Mouse (Mus musculus) embryonic facial prominence, embryonic 11.5 days (tissue): ENCODE results near the gene Slc50a1. TPM values are rescaled to one million over a fixed set of nuclear protein-coding genes. Genes with fewer than 3 reads are reported as not detected.

Source experiments
- ATAC-seq: fragments of 200-750 bp; cut with Nextera tagmentation; replicated peaks from 2 replicates; pipeline ENCODE4 v1.8.0; 2017; ENCODE audit warnings: low read depth; ENCODE audit not compliant: insufficient number of reproducible peaks, low FRiP score, low TSS enrichment
- DNase-seq: peaks from one replicate; pipeline ENCODE4 v3.0.0-alpha.2; 2015; ENCODE audit warnings: low spot score
- H3K27ac ChIP-seq: fragments of 300-500 bp; sonication (generic); replicated peaks from 2 replicates; pipeline ENCODE4 v1.5.1; 2014; ENCODE audit warnings: mild to moderate bottlenecking, low read depth, low read length, control low read depth
- H3K27me3 ChIP-seq: fragments of 300-500 bp; sonication (generic); 2 replicates; pipeline ENCODE4 v1.6.1; 2014; ENCODE audit warnings: mild to moderate bottlenecking, low read length, moderate library complexity, mixed read lengths; ENCODE audit not compliant: control insufficient read depth, insufficient read depth
- H3K36me3 ChIP-seq: fragments of 300-500 bp; sonication (generic); replicated peaks from 2 replicates; pipeline ENCODE4 v1.6.1; 2014; ENCODE audit warnings: low read depth, mild to moderate bottlenecking, low read length, moderate library complexity, mixed read lengths; ENCODE audit not compliant: control insufficient read depth, insufficient read depth
- H3K4me1 ChIP-seq: fragments of 300-500 bp; sonication (generic); 2 replicates; pipeline ENCODE4 v1.6.1; 2014; ENCODE audit warnings: low read length, mixed read lengths; ENCODE audit not compliant: control insufficient read depth, insufficient read depth
- H3K4me2 ChIP-seq: fragments of 300-500 bp; sonication (generic); 2 replicates; pipeline ENCODE4 v1.6.1; 2014; ENCODE audit warnings: low read depth, mild to moderate bottlenecking, control low read depth, low read length, moderate library complexity
- H3K4me3 ChIP-seq: fragments of 300-500 bp; sonication (generic); 2 replicates; pipeline ENCODE4 v1.5.1; 2014; ENCODE audit warnings: low read depth, low read length, control low read depth
- H3K9ac ChIP-seq: fragments of 300-500 bp; sonication (generic); replicated peaks from 2 replicates; pipeline ENCODE4 v1.6.1; 2014; ENCODE audit warnings: mild to moderate bottlenecking, control low read depth, low read length
- H3K9me3 ChIP-seq: fragments of 300-500 bp; sonication (generic); replicated peaks from 2 replicates; pipeline ENCODE4 v1.6.1; 2016; ENCODE audit warnings: mild to moderate bottlenecking, low read length, inconsistent platforms, mixed read lengths; ENCODE audit not compliant: control insufficient read depth
- WGBS: fragments of 180-500 bp; shearing (Covaris S2); extraction: QIAGEN DNeasy Blood & Tissue Kit; methylation state at CpG from one replicate; pipeline ENCODE4 v1.1.7; 2014; 5-methylcytosine and 5-hydroxymethylcytosine counted together
- polyA plus RNA-seq: library from polyadenylated mRNA; unstranded; fragments of >200 nt; fragmentation: Nextera tagmentation; extraction: Ambion mirVana; gene quantifications from 2 replicates; pipeline ENCODE4 v1.2.1, GENCODE M21; 2014

Gene Slc50a1
- polyA plus RNA-seq, 1 experiment from 2014 or later, result 39.8 TPM

- Histone ChIP-seq H3K4me2 (peak overlapping the region; percentile 90), H3K27ac (peak overlapping the region; percentile 3; the same call in 1 of the 2 replicates), H3K9ac (peak overlapping the region; percentile 72), H3K4me1 (peaks cover 6% of the 10 kb centered on the region), H3K9me3 (no peaks in the 10 kb centered on the region), H3K36me3 (no peaks in the 10 kb centered on the region; the same call in 1 of the 2 replicates), H3K27me3 (peaks cover 2% of the 10 kb centered on the region; the same call in 1 of the 2 replicates), H3K4me3 (peak overlapping the region; percentile 52)
- no peak for ATAC-seq
- 15% methylated on average over 11 of the region's 11 CpGs for WGBS
- DNase-seq, result no peak
These were observed 44.0 kb downstream of the Slc50a1 start for GRCm38 (mm10) chr3:89226361-89226760.

- H3K27me3 ChIP-seq, result peaks cover 2% of the 10 kb centered on the region; the same call in 1 of the 2 replicates
- H3K4me3 ChIP-seq, result peak overlapping the region; percentile 52
- H3K9me3 ChIP-seq, result no peaks in the 10 kb centered on the region
- WGBS, result 38% methylated on average over 4 of the region's 4 CpGs
- peak overlapping the region; percentile 39 for H3K4me2 ChIP-seq
- ATAC-seq, result peak; percentile 53
- H3K4me1 ChIP-seq, result peaks cover 6% of the 10 kb centered on the region
- H3K27ac ChIP-seq, result 0 out of 2 replicates have a peak overlapping the region, but pooled peaks have one; percentile 3
- peak; percentile 71 for DNase-seq
- H3K36me3 ChIP-seq, result no peaks in the 10 kb centered on the region; the same call in 1 of the 2 replicates
- H3K9ac ChIP-seq, result peak overlapping the region; percentile 72
These were observed 44.5 kb downstream of the Slc50a1 start for GRCm38 (mm10) chr3:89225918-89226317.

- Histone ChIP-seq H3K4me2 (peak overlapping the region; percentile 39), H3K4me1 (peaks cover 6% of the 10 kb centered on the region), H3K36me3 (no peaks in the 10 kb centered on the region; the same call in 1 of the 2 replicates), H3K27me3 (peaks cover under 1% of the 10 kb centered on the region; the same call in 1 of the 2 replicates), H3K9me3 (no peaks in the 10 kb centered on the region), H3K4me3 (peak overlapping the region; percentile 52), H3K9ac (peak overlapping the region; percentile 54), H3K27ac (peak overlapping the region; percentile 20; the same call in 1 of the 2 replicates)
- no peak for DNase-seq
- ATAC-seq, result no peak
- 45% methylated on average over 12 of the region's 12 CpGs for WGBS
These were observed 45.0 kb downstream of the Slc50a1 start for GRCm38 (mm10) chr3:89225321-89225815.

- ATAC-seq, result no peak
These were observed 45.6 kb downstream of the Slc50a1 start for GRCm38 (mm10) chr3:89224796-89225195.

GRCm38 (mm10) chr3:89221167-89221566, 49.2 kb downstream of the Slc50a1 start:
- H3K4me1 ChIP-seq, result no peaks in the 10 kb centered on the region; the same call in 1 of the 2 replicates
- DNase-seq (no peak), ATAC-seq (no peak)
- no peak overlapping the region for H3K4me3 ChIP-seq
- no peak overlapping the region for H3K4me2 ChIP-seq
- no peaks in the 10 kb centered on the region for H3K9me3 ChIP-seq
- H3K27me3 ChIP-seq, result no peaks in the 10 kb centered on the region
- WGBS, result 65% methylated on average over 5 of the region's 5 CpGs
- H3K9ac ChIP-seq, result no peak overlapping the region
- no peak overlapping the region for H3K27ac ChIP-seq
- no peaks in the 10 kb centered on the region; the same call in 1 of the 2 replicates for H3K36me3 ChIP-seq

More at GRCm38 (mm10) chr3:89224796-89225195, 45.6 kb downstream of the Slc50a1 start:
- Histone ChIP-seq H3K36me3 (no peaks in the 10 kb centered on the region; the same call in 1 of the 2 replicates), H3K27ac (peak overlapping the region; percentile 20; the same call in 1 of the 2 replicates), H3K4me3 (peak overlapping the region; percentile 52; the same call in 1 of the 2 replicates), H3K9me3 (no peaks in the 10 kb centered on the region), H3K4me2 (peak overlapping the region; percentile 39), H3K9ac (peak overlapping the region; percentile 54; the same call in 1 of the 2 replicates), H3K4me1 (peaks cover 6% of the 10 kb centered on the region), H3K27me3 (no peaks in the 10 kb centered on the region)
- no peak for DNase-seq
- 72% methylated on average over 11 of the region's 11 CpGs for WGBS

GRCm38 (mm10) chr3:89219546-89219945, 50.8 kb downstream of the Slc50a1 start:
- Histone ChIP-seq H3K36me3 (no peaks in the 10 kb centered on the region; the same call in 1 of the 2 replicates), H3K4me3 (no peak overlapping the region), H3K9me3 (no peaks in the 10 kb centered on the region), H3K27me3 (no peaks in the 10 kb centered on the region), H3K4me1 (peaks cover 3% of the 10 kb centered on the region), H3K27ac (no peak overlapping the region), H3K4me2 (no peak overlapping the region), H3K9ac (no peak overlapping the region)
- DNase-seq (no peak), ATAC-seq (no peak)
- WGBS, result 44% methylated on average over 8 of the region's 8 CpGs

- H3K9ac ChIP-seq, result no peak overlapping the region
- H3K27ac ChIP-seq, result no peak overlapping the region
- H3K36me3 ChIP-seq, result no peaks in the 10 kb centered on the region; the same call in 1 of the 2 replicates
- DNase-seq (no peak), ATAC-seq (no peak)
- no peak overlapping the region for H3K4me3 ChIP-seq
- no peak overlapping the region for H3K4me2 ChIP-seq
- H3K27me3 ChIP-seq, result no peaks in the 10 kb centered on the region
- 86% methylated on average over 1 of the region's 1 CpGs for WGBS
- no peaks in the 10 kb centered on the region for H3K9me3 ChIP-seq
- H3K4me1 ChIP-seq, result peaks cover 3% of the 10 kb centered on the region
These were observed 52.1 kb downstream of the Slc50a1 start for GRCm38 (mm10) chr3:89218271-89218670.
